Mouse (Mus musculus) hindbrain, embryonic 15.5 days (tissue): ENCODE data around the gene Otx1. TPM values are rescaled to one million over a fixed set of nuclear protein-coding genes. Genes with fewer than 3 reads are reported as not detected.

Experiments
- ATAC-seq: fragments of 200-750 bp; cut with Nextera tagmentation; 2 replicates; pipeline ENCODE4 v1.8.0; 2017; ENCODE audit warnings: low read depth, moderate number of reproducible peaks, moderate TSS enrichment; ENCODE audit not compliant: low FRiP score
- H3K27ac ChIP-seq: fragments of 300-500 bp; sonication (generic); replicated peaks from 2 replicates; pipeline ENCODE4 v1.5.1; 2015; ENCODE audit warnings: mild to moderate bottlenecking, inconsistent platforms
- H3K27me3 ChIP-seq: fragments of 300-500 bp; sonication (generic); 2 replicates; pipeline ENCODE4 v1.6.1; 2015; ENCODE audit warnings: control low read depth, inconsistent platforms
- H3K36me3 ChIP-seq: fragments of 300-500 bp; sonication (generic); 2 replicates; pipeline ENCODE4 v1.6.1; 2015; ENCODE audit warnings: control low read depth, inconsistent platforms
- H3K4me1 ChIP-seq: fragments of 300-500 bp; sonication (generic); replicated peaks from 2 replicates; pipeline ENCODE4 v1.6.1; 2015; ENCODE audit warnings: control low read depth, inconsistent platforms
- H3K4me2 ChIP-seq: fragments of 300-500 bp; sonication (generic); 2 replicates; pipeline ENCODE4 v1.6.1; 2015; ENCODE audit warnings: moderate library complexity, mild to moderate bottlenecking, inconsistent platforms
- H3K4me3 ChIP-seq: fragments of 300-500 bp; sonication (generic); 2 replicates; pipeline ENCODE4 v1.5.1; 2015; ENCODE audit warnings: mild to moderate bottlenecking, inconsistent platforms
- H3K9ac ChIP-seq: fragments of 300-500 bp; sonication (generic); 2 replicates; pipeline ENCODE4 v1.6.1; 2015; ENCODE audit warnings: inconsistent platforms
- H3K9me3 ChIP-seq: fragments of 300-500 bp; sonication (generic); 2 replicates; pipeline ENCODE4 v1.6.1; 2016; ENCODE audit warnings: control low read depth, inconsistent platforms
- WGBS: fragments of 180-500 bp; shearing (Covaris S2); methylation state at CpG from one replicate; pipeline ENCODE4 v1.1.7; 2015; 5-methylcytosine and 5-hydroxymethylcytosine counted together
- polyA plus RNA-seq: library from polyadenylated mRNA; unstranded; fragments of >200 nt; fragmentation: Nextera tagmentation; extraction: Ambion mirVana; gene quantifications from 2 replicates; pipeline ENCODE4 v1.2.1, GENCODE M21; 2015

Gene Otx1
- polyA plus RNA-seq, 1 experiment from 2014 or later, result 1.9 TPM

GRCm38 (mm10) chr11:21973597-21973996 lies 29.1 kb downstream of the Otx1 start:
- H3K36me3 ChIP-seq, result no peaks in the 10 kb centered on the region
- H3K27ac ChIP-seq, result no peak overlapping the region
- no peak overlapping the region for H3K4me2 ChIP-seq
- H3K4me3 ChIP-seq, result no peak overlapping the region
- H3K9me3 ChIP-seq, result no peaks in the 10 kb centered on the region
- H3K9ac ChIP-seq, result no peak overlapping the region
- 77% methylated on average over 3 of the region's 3 CpGs for WGBS
- H3K27me3 ChIP-seq, result no peaks in the 10 kb centered on the region
- H3K4me1 ChIP-seq, result no peaks in the 10 kb centered on the region
- ATAC-seq, result no peak

GRCm38 (mm10) chr11:21968922-21969321 lies 33.8 kb downstream of the Otx1 start:
- no peaks in the 10 kb centered on the region for H3K36me3 ChIP-seq
- H3K27ac ChIP-seq, result no peak overlapping the region
- no peak overlapping the region for H3K9ac ChIP-seq
- ATAC-seq, result no peak
- no peak overlapping the region for H3K4me3 ChIP-seq
- H3K4me1 ChIP-seq, result no peaks in the 10 kb centered on the region
- 100% methylated on average over 3 of the region's 3 CpGs for WGBS
- no peak overlapping the region for H3K4me2 ChIP-seq
- H3K27me3 ChIP-seq, result no peaks in the 10 kb centered on the region
- no peaks in the 10 kb centered on the region for H3K9me3 ChIP-seq

GRCm38 (mm10) chr11:21955167-21955566 lies 47.5 kb downstream of the Otx1 start:
- Histone ChIP-seq H3K4me2 (no peak overlapping the region), H3K27me3 (no peaks in the 10 kb centered on the region), H3K9ac (no peak overlapping the region), H3K27ac (no peak overlapping the region), H3K4me1 (no peaks in the 10 kb centered on the region), H3K4me3 (no peak overlapping the region), H3K36me3 (no peaks in the 10 kb centered on the region), H3K9me3 (no peaks in the 10 kb centered on the region)
- 92% methylated on average over 7 of the region's 7 CpGs for WGBS
- ATAC-seq, result no peak

DNA sequence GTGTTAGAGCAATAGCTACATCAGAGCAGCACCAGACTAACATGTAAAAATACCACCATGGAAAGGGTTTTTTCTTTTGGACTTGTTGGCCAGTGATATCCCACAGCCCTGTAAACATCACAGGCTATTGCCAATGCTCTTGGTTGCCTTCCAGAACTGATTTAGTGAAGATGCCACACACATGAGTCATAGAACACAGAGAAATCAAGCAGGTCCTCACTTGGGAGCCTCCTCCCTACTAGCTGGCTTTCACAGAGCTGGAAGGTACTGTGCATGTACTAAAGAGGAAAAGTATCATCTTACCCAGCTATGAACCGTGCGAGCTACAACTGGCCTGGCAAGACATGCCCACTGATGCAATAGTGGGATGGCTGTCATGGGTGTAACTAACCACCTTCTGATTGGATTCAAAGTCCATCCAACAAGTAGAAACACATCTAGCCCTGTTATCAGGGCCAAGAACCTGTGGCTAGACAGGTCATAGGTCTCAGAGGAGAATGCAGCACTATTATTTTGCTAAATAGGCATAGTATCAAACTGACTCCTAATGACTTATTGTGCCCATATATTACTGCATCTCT lies 51.0 kb downstream of the Otx1 start:
- Histone ChIP-seq H3K27me3 (no peaks in the 10 kb centered on the region), H3K27ac (no peak overlapping the region), H3K4me1 (no peaks in the 10 kb centered on the region), H3K9ac (no peak overlapping the region), H3K4me2 (no peak overlapping the region), H3K9me3 (no peaks in the 10 kb centered on the region; the same call in 1 of the 2 replicates), H3K36me3 (no peaks in the 10 kb centered on the region), H3K4me3 (no peak overlapping the region)
- no peak for ATAC-seq
- WGBS, result 98% methylated on average over 2 of the region's 2 CpGs

- H3K9me3 ChIP-seq, result no peaks in the 10 kb centered on the region; the same call in 1 of the 2 replicates
- H3K36me3 ChIP-seq, result no peaks in the 10 kb centered on the region
- no peaks in the 10 kb centered on the region for H3K27me3 ChIP-seq
- no peak overlapping the region for H3K4me2 ChIP-seq
- H3K4me1 ChIP-seq, result no peaks in the 10 kb centered on the region
- H3K9ac ChIP-seq, result no peak overlapping the region
- no peak for ATAC-seq
- no peak overlapping the region for H3K4me3 ChIP-seq
- H3K27ac ChIP-seq, result no peak overlapping the region
These were observed 52.6 kb downstream of the Otx1 start for GRCm38 (mm10) chr11:21950094-21950493.
